In genomic region chr11:72066330-72066729, GRCm38 (mm10) we compare ENCODE assay signal across 9 mouse cellular contexts. TPM values are rescaled to one million over a fixed set of nuclear protein-coding genes. Genes with fewer than 3 reads are reported as not detected.
DNase-seq lines count a peak whose midpoint lies in the region; ATAC-seq and TF ChIP-seq lines count a peak whose summit lies in the region.
"Had no signal": no experiment of that assay in that cellular context is flagged by ENCODE, and none has a peak within 500 bp of the region (broad histone marks: within the 10 kb centered on the region; RNA-seq: fewer than 3 reads in every experiment).

No protein-coding gene starts in this region.

- no peak overlapping the region for H3K9ac ChIP-seq in kidney, postnatal 0 days (ENCODE audit: low read depth, low read length)

- no peaks in the 10 kb centered on the region for H3K9me3 ChIP-seq in kidney, postnatal 0 days (replicated peaks; ENCODE audit: low read length)

- no peak overlapping the region for H3K4me2 ChIP-seq in kidney, postnatal 0 days (ENCODE audit: low read length)

- ATAC-seq in kidney, postnatal 0 days (replicated peaks; ENCODE audit: low FRiP score, low read depth) = no peak

- no peaks in the 10 kb centered on the region for H3K27me3 ChIP-seq in kidney, postnatal 0 days (ENCODE audit: insufficient read depth, low read length)
- H3K27me3 ChIP-seq in splenic B cell, adult 2 months (ENCODE audit: control insufficient read depth, insufficient read depth, low read length, poor library complexity, severe bottlenecking) = no peaks in the 10 kb centered on the region

- no peak overlapping the region for H3K4me3 ChIP-seq in kidney, postnatal 0 days (replicated peaks; ENCODE audit: low read depth, low read length)

- 39% methylated on average over 6 of the region's 6 CpGs for WGBS in kidney, postnatal 0 days

- no peak overlapping the region for H3K27ac ChIP-seq in kidney, postnatal 0 days

- peak; percentile 62 for TF ChIP-seq CTCF in brain, embryonic 14.5 days (IDR thresholded peaks at IDR 0.05; ENCODE audit: borderline replicate concordance, extremely low read depth, insufficient read depth, insufficient read length)
- peak; percentile 72 for TF ChIP-seq CTCF in kidney, postnatal 0 days (IDR thresholded peaks at IDR 0.05; ENCODE audit: low read depth)

- H3K4me1 ChIP-seq in kidney, postnatal 0 days (replicated peaks; ENCODE audit: insufficient read depth, low read length) = no peaks in the 10 kb centered on the region

- no peaks in the 10 kb centered on the region for H3K36me3 ChIP-seq in kidney, postnatal 0 days (ENCODE audit: insufficient read depth, low read length)
- no peaks in the 10 kb centered on the region for H3K36me3 ChIP-seq in splenic B cell, adult 2 months (ENCODE audit: control insufficient read depth, insufficient read depth, low read length, poor library complexity, severe bottlenecking)

- peak; percentile 22 for DNase-seq in gastrocnemius, postnatal 10 days
- DNase-seq in gastrocnemius, postnatal 25 days = no peak
- DNase-seq in 3T3-L1 (ENCODE audit: low read depth, low spot score) = peak; percentile 39
- DNase-seq in brain, embryonic 14.5 days (ENCODE audit: low read depth) = peak; percentile 38
- peak; percentile 69 for DNase-seq in kidney, postnatal 0 days (ENCODE audit: low spot score)
- peak; percentile 43 for DNase-seq in splenic B cell, adult 2 months (ENCODE audit: low read depth, low spot score)
- DNase-seq in adrenal gland, adult 2 months = no peak
- no peak for DNase-seq in layer of hippocampus, adult 9-10 months (ENCODE audit: low spot score)

- no peak for TF ChIP-seq POLR2A in brain, embryonic 14.5 days (IDR thresholded peaks at IDR 0.05; ENCODE audit: borderline replicate concordance, extremely low read depth, insufficient read depth, insufficient read length, poor library complexity, severe bottlenecking)

RNA-seq across cellular contexts. Expression of gene Pimreg, which starts 24.5 kb away (rescaled TPM):
- total RNA-seq in gastrocnemius, postnatal 10 days (2021) = 10 to 100 TPM in 1 of 2 experiments, 1 to 10 TPM in 1; 9.8 to 12.4 TPM
- total RNA-seq in gastrocnemius, postnatal 25 days (2021) = under 1 TPM; 0.64 to 0.70 TPM
- polyA plus RNA-seq in brain, embryonic 14.5 days (2012; rRNA removed) = 29.9 and 53.4 TPM in 2 replicates
- 54.8 and 58.1 TPM in 2 replicates for polyA plus RNA-seq in kidney, postnatal 0 days (2015; fragmentation: Nextera tagmentation; extraction: Ambion mirVana)
- total RNA-seq in adrenal gland, adult 2 months (2021) = 1 to 10 TPM; 1.7 to 2.8 TPM
- 2.7 and 3.0 TPM in 2 replicates for polyA plus RNA-seq in adrenal gland, adult 2 months (2012; rRNA removed)

RNA-seq across cellular contexts. Expression of gene Aipl1, which starts 29.0 kb away (rescaled TPM):
- under 1 TPM; 0.16 to 0.23 TPM for total RNA-seq in gastrocnemius, postnatal 10 days (2021)
- total RNA-seq in gastrocnemius, postnatal 25 days (2021) = not detected
- polyA plus RNA-seq in brain, embryonic 14.5 days (2012; rRNA removed) = 0.30 and 0.38 TPM in 2 replicates
- 0.38 and 0.41 TPM in 2 replicates for polyA plus RNA-seq in kidney, postnatal 0 days (2015; fragmentation: Nextera tagmentation; extraction: Ambion mirVana)
- not detected for total RNA-seq in adrenal gland, adult 2 months (2021)
- polyA plus RNA-seq in adrenal gland, adult 2 months (2012; rRNA removed) = 0.06 and 0.07 TPM in 2 replicates
- polyA plus RNA-seq: large intestine, adult 2 months had no signal

Comparison
In these comparisons a context has a peak if more than half of its experiments do, and no peak if none do; other contexts are left out.
1. DNase-seq: peak in gastrocnemius, postnatal 10 days (single experiment), 3T3-L1 (single experiment), brain, embryonic 14.5 days (single experiment), kidney, postnatal 0 days (single experiment) and splenic B cell, adult 2 months (single experiment); none in gastrocnemius, postnatal 25 days (single experiment), adrenal gland, adult 2 months (single experiment) and layer of hippocampus, adult 9-10 months (single experiment).